Mouse (Mus musculus) stomach, embryonic 15.5 days (tissue): ENCODE measurements around the gene Nfe2l3. TPM values are rescaled to one million over a fixed set of nuclear protein-coding genes. Genes with fewer than 3 reads are reported as not detected.
"Not testable (repeated sequence)": the region's sequence is repeated elsewhere in the genome, so short reads cannot be mapped to it uniquely, and the experiment has no call there.

ENCODE experiments used
- ATAC-seq: fragments of 200-750 bp; cut with Nextera tagmentation; 2 replicates; pipeline ENCODE4 v1.8.0; 2017; ENCODE audit warnings: low read depth, moderate number of reproducible peaks, moderate TSS enrichment; ENCODE audit not compliant: insufficient read depth, low FRiP score
- H3K27ac ChIP-seq: fragments of 300-500 bp; sonication (generic); 2 replicates; pipeline ENCODE4 v1.5.1; 2015; ENCODE audit warnings: mild to moderate bottlenecking, inconsistent platforms
- H3K27me3 ChIP-seq: fragments of 300-500 bp; sonication (generic); replicated peaks from 2 replicates; pipeline ENCODE4 v1.6.1; 2015; ENCODE audit warnings: inconsistent platforms
- H3K36me3 ChIP-seq: fragments of 300-500 bp; sonication (generic); 2 replicates; pipeline ENCODE4 v1.6.1; 2015; ENCODE audit warnings: inconsistent platforms
- H3K4me1 ChIP-seq: fragments of 300-500 bp; sonication (generic); 2 replicates; pipeline ENCODE4 v1.6.1; 2015; ENCODE audit warnings: inconsistent platforms
- H3K4me2 ChIP-seq: fragments of 300-500 bp; sonication (generic); 2 replicates; pipeline ENCODE4 v1.6.1; 2015; ENCODE audit warnings: mild to moderate bottlenecking, inconsistent platforms
- H3K4me3 ChIP-seq: fragments of 300-500 bp; sonication (generic); replicated peaks from 2 replicates; pipeline ENCODE4 v1.5.1; 2015; ENCODE audit warnings: inconsistent platforms
- H3K9ac ChIP-seq: fragments of 300-500 bp; sonication (generic); 2 replicates; pipeline ENCODE4 v1.6.1; 2015; ENCODE audit warnings: inconsistent platforms
- H3K9me3 ChIP-seq: fragments of 300-500 bp; sonication (generic); 2 replicates; pipeline ENCODE4 v1.6.1; 2016; ENCODE audit warnings: inconsistent platforms
- WGBS: fragments of 180-500 bp; shearing (Covaris S2); methylation state at CpG from one replicate; pipeline ENCODE4 v1.1.7; 2015; 5-methylcytosine and 5-hydroxymethylcytosine counted together
- polyA plus RNA-seq: library from polyadenylated mRNA; unstranded; fragments of >200 nt; fragmentation: Nextera tagmentation; extraction: Ambion mirVana; gene quantifications from 2 replicates; pipeline ENCODE4 v1.2.1, GENCODE M21; 2015

Gene Nfe2l3
- polyA plus RNA-seq: 6.8 and 9.4 TPM in 2 replicates

DNA sequence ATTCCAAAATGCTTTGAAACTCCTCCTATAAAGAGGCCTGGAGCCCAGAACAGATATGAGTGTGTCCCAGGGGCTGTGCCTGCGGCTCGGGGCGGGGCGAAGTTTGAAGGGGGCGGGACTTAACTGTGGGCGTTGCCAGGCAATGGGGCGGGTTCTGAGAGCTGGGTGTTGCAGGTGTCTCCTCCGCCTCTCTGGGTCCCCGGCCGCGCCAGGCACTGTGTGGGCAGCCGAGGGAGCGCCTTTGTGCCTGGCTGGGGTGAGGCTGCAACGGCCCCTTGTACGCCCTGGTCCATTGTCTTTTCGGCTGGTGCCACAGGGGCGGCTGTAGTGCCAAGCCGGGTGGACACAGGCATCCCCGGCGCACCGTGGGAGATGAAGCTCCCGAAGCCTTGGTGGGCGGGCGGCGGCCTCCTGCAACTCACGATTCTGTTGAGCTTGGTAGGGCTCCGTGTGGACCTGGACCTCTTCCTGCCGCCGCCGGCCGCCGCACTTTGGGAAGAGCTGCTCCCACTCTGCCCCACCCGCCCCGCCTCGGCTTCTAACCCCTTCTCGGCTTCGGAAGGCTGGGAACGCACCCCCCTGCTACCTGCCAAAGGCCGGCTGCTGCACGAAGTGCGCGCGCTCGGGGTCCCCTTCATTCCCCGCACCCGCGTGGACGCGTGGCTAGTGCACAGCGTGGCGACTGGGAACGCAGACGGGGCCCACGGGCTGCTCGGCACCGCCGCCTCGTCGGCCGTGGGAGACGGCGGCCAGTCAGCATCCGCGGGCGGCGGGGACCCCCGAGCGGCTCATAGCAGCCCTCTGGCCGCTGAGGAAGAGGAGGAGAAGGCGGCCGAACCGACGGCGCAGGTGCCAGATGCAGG is at the start of gene Nfe2l3:
Gene Nfe2l3 (plus strand): TSS at position 136 of the 863 bp plus-strand sequence.
- ATAC-seq: peak; percentile 96
- no peaks in the 10 kb centered on the region for H3K9me3 ChIP-seq
- WGBS: under 1% methylated on average over 74 of the region's 74 CpGs
- H3K4me1 ChIP-seq: peaks cover 17% of the 10 kb centered on the region; the same call in 1 of the 2 replicates
- no peaks in the 10 kb centered on the region for H3K36me3 ChIP-seq
- peaks cover 26% of the 10 kb centered on the region for H3K27me3 ChIP-seq
- peak within 1 kb of the TSS; percentile 45 for H3K9ac ChIP-seq
- peak within 1 kb of the TSS; percentile 53 for H3K4me3 ChIP-seq
- H3K4me2 ChIP-seq: peak within 1 kb of the TSS; percentile 96
- H3K27ac ChIP-seq: no peak within 1 kb of the TSS

DNA sequence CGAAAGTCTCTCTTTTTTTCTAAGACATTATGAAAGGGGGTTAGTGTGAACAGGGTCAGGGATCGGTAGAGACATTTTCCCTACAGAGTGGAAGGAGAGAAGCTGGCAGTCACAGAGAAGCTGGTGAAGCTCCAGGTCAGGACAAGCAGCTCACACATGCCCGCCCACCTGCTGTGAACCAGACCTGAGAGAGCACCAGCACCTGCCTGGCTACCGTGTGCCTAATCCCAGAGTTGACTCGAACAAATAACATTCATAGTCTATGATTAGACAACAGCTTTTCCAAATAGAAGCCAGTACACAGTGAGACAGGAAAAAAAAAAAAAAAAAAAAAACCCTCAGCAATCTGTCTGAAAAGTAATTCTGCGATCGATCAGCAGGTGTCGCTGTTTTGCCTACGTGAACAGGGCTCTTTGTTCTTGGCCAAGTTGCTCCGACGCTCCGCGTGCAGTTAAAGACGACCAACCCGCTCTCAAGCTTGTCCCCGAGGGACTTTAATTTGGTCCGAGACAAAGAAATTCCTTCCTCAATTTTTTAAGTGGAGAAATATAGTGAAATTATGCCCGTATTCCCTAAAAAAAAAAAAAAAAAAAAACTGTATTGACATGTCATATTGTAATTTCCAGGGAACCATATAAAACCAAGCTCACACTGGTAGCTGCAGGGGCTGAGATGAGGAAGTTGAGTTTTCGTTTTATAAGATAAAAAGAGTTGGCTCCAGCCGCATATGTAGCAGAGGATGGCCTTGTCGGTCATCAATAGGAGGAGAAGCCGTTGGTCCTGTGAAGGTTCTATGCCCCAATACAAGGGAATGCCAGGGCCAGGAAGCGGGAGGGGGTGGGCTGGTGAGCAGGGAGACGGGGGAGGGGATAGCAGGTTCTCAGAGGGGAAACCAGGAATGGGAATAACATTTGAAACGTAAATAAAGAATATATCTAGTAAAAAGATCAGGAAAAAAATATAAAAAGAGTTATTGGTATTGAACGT is 48.4 kb upstream of the Nfe2l3 start:
- peak overlapping the region; percentile 17 for H3K4me3 ChIP-seq
- ATAC-seq: peak; percentile 45; the same call in 1 of the 2 replicates

GRCm38 (mm10) chr6:51390505-51390904 is 42.0 kb upstream of the Nfe2l3 start:
- H3K27me3 ChIP-seq: no peaks in the 10 kb centered on the region
- no peaks in the 10 kb centered on the region for H3K36me3 ChIP-seq
- 57% methylated on average over 11 of the region's 11 CpGs for WGBS
- no peak overlapping the region for H3K27ac ChIP-seq
- H3K9ac ChIP-seq: no peak overlapping the region
- ATAC-seq: no peak
- no peak overlapping the region for H3K4me2 ChIP-seq
- H3K9me3 ChIP-seq: no peaks in the 10 kb centered on the region
- H3K4me1 ChIP-seq: no peaks in the 10 kb centered on the region
- H3K4me3 ChIP-seq: no peak overlapping the region

More for the DNA sequence above, 48.4 kb upstream of the Nfe2l3 start:
- Histone ChIP-seq H3K27ac (peak overlapping the region; percentile 33; the same call in 1 of the 2 replicates), H3K9ac (no peak overlapping the region), H3K36me3 (no peaks in the 10 kb centered on the region), H3K4me1 (peaks cover 2% of the 10 kb centered on the region; the same call in 1 of the 2 replicates), H3K27me3 (no peaks in the 10 kb centered on the region), H3K9me3 (no peaks in the 10 kb centered on the region), H3K4me2 (peak overlapping the region; percentile 42)
- WGBS: 14% methylated on average over 26 of the region's 26 CpGs

DNA sequence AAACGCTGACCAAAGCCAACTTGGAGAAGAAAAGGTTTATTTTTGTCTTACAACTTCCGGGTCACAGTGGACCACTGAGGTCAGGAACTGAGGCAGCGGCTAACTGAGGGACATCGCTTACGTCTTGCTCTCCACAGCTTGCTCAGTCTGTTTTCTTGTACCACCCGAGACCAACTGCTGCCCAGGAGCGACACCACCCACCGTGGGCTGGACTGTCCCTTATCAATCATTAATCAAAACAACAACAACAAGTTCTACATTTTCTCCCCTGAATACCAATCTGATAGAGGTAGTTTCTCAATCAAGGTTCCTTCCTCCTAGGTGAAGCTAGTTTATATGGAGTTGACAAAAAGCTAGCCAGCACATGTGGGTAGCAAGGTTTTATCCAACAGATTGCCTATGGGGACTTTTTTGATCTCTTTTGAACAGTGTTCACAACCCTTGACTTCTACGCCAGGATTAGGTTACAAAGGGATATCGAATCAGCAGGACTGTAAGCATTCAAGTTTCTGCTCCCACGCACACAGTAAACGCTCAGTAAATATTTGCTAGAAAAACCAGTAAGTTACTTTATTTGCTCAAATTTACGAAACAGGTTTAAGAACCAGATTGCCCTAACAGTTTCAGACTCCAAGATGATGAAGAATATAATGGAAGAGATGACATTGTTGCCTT is 40.5 kb upstream of the Nfe2l3 start:
- no peak overlapping the region for H3K27ac ChIP-seq
- no peaks in the 10 kb centered on the region for H3K27me3 ChIP-seq
- no peaks in the 10 kb centered on the region for H3K4me1 ChIP-seq
- 58% methylated on average over 13 of the region's 13 CpGs for WGBS
- ATAC-seq: no peak
- H3K9ac ChIP-seq: no peak overlapping the region
- H3K4me2 ChIP-seq: no peak overlapping the region
- no peaks in the 10 kb centered on the region for H3K9me3 ChIP-seq
- no peak overlapping the region for H3K4me3 ChIP-seq
- no peaks in the 10 kb centered on the region for H3K36me3 ChIP-seq

DNA sequence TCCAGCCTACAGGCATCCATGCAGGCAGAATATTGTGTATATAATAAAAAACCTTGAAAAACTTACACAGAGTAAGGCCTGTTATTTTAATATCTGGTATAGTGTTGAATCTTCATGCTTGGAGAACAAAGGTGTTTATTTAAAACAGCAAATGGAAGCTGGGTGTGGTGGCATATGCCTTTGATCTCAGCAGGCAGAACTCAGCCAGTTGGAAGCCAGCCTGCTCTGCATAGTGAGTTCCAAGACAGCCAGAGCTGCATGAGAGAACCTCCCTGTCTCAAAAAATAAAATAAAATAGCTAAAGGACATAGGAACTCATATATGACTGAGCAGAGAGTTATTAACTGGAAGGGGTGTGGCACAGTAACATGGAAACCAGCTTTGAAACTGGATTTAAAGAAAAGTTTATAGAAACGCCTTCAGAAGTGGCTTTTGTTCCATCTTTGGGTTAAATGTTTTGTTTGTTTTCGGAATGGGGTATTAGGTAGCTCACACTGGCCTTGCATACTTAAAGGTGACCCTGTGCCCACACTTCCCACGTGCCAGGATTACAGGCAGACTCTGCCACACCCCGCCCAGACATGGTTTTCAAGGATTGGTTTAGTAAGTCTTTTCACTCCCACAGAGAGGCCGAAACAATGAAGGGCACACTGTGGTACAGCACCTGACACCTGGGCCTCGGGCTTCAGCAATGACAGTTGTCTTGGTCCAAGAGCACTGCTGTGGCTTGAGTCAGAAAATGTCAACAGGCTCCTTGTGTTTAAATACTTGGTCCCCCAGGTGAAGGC is 38.9 kb upstream of the Nfe2l3 start:
- Histone ChIP-seq H3K27ac (peak overlapping the region; percentile 21; the same call in 1 of the 2 replicates), H3K27me3 (no peaks in the 10 kb centered on the region), H3K4me2 (no peak overlapping the region), H3K4me1 (no peaks in the 10 kb centered on the region), H3K4me3 (no peak overlapping the region), H3K36me3 (no peaks in the 10 kb centered on the region), H3K9ac (no peak overlapping the region), H3K9me3 (no peaks in the 10 kb centered on the region)
- no peak for ATAC-seq
- WGBS: 47% methylated on average over 6 of the region's 6 CpGs

DNA sequence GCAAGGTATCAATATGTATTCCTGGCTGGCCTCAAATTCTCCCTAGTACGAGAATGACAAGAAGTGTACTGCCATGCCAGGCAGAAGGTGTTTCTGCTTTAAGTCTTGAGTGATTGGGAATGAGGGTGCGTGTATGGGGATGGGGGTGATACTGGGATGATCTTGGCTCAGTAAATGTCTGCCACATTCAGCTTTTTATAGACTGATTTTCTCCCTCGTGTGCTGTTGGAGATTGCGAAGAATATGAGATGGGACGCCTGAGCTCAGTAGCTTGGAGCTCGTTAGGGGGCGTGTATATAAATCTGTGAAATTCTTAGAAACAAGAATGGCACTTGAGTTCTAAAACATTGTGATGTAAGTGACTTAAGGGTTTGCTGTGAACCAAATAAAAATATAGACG is 38.1 kb upstream of the Nfe2l3 start:
- H3K9ac ChIP-seq, H3K27me3 ChIP-seq, H3K36me3 ChIP-seq, H3K4me1 ChIP-seq, H3K27ac ChIP-seq, H3K4me2 ChIP-seq, H3K4me3 ChIP-seq, ATAC-seq, H3K9me3 ChIP-seq: not testable (repeated sequence)
- WGBS: 84% methylated on average over 8 of the region's 8 CpGs

DNA sequence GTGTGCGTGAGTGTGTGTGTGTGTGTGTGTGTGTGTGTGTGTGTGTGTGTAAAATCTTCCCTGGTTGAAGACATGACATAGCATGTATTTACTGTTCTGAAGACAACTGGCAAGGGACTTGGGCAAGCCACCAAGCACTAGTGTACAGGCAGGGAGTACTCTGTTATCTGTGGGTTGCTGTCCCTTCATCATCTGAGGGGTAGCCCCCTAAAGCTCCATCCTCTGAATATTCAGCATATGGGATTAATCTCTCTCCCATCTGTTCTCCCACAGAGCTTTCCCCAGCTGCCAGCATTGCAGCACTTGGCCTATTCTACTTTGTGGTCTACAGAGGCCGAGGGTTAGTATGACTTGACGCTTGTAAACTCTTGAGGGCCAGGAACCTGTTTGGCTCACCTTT is 37.5 kb upstream of the Nfe2l3 start:
- H3K9ac ChIP-seq, ATAC-seq, H3K36me3 ChIP-seq, H3K27ac ChIP-seq, H3K27me3 ChIP-seq, H3K4me2 ChIP-seq, H3K9me3 ChIP-seq, H3K4me1 ChIP-seq, H3K4me3 ChIP-seq: not testable (repeated sequence)
- 84% methylated on average over 3 of the region's 3 CpGs for WGBS

- no peak for ATAC-seq
- peaks cover 10% of the 10 kb centered on the region; the same call in 1 of the 2 replicates for H3K4me1 ChIP-seq
- no peak overlapping the region for H3K27ac ChIP-seq
- no peaks in the 10 kb centered on the region for H3K36me3 ChIP-seq
- WGBS: 62% methylated on average over 9 of the region's 9 CpGs
- H3K9ac ChIP-seq: no peak overlapping the region
- H3K4me3 ChIP-seq: no peak overlapping the region
- H3K9me3 ChIP-seq: no peaks in the 10 kb centered on the region
- no peaks in the 10 kb centered on the region for H3K27me3 ChIP-seq
- no peak overlapping the region for H3K4me2 ChIP-seq
These were observed 37.0 kb upstream of the Nfe2l3 start for GRCm38 (mm10) chr6:51395486-51395885.

GRCm38 (mm10) chr6:51399113-51399518 is 33.4 kb upstream of the Nfe2l3 start:
- Histone ChIP-seq H3K36me3 (no peaks in the 10 kb centered on the region), H3K9ac (no peak overlapping the region), H3K4me2 (no peak overlapping the region), H3K27me3 (no peaks in the 10 kb centered on the region), H3K4me3 (no peak overlapping the region), H3K9me3 (no peaks in the 10 kb centered on the region), H3K4me1 (peaks cover 10% of the 10 kb centered on the region; the same call in 1 of the 2 replicates), H3K27ac (peak overlapping the region; percentile 49)
- WGBS: 18% methylated on average over 6 of the region's 6 CpGs
- ATAC-seq: peak; percentile 76

- Histone ChIP-seq H3K36me3 (no peaks in the 10 kb centered on the region), H3K9me3 (no peaks in the 10 kb centered on the region), H3K4me2 (peak overlapping the region; percentile 4; the same call in 1 of the 2 replicates), H3K9ac (no peak overlapping the region), H3K4me1 (peaks cover 10% of the 10 kb centered on the region; the same call in 1 of the 2 replicates), H3K27ac (0 out of 2 replicates have a peak overlapping the region, but pooled peaks have one; percentile 17), H3K27me3 (no peaks in the 10 kb centered on the region), H3K4me3 (no peak overlapping the region)
- 21% methylated on average over 6 of the region's 6 CpGs for WGBS
- peak; percentile 56; the same call in 1 of the 2 replicates for ATAC-seq
These were observed 31.2 kb upstream of the Nfe2l3 start for GRCm38 (mm10) chr6:51401294-51401693.
